In genomic region chr8:80058193-80058592, GRCm38 (mm10) we compare ENCODE assay signal across 8 mouse cellular contexts. TPM values are rescaled to one million over a fixed set of nuclear protein-coding genes. Genes with fewer than 3 reads are reported as not detected.
DNase-seq lines count a peak whose midpoint lies in the region; ATAC-seq and TF ChIP-seq lines count a peak whose summit lies in the region.

No protein-coding gene starts in this region.

- intact Hi-C loops in heart, postnatal 14 days (cut with DNase I), result no loop called here

- no peak overlapping the region for H3K9ac ChIP-seq in heart, postnatal 0 days (replicated peaks; ENCODE audit: low read depth, low read length)
- H3K9ac ChIP-seq in midbrain, embryonic 11.5 days (ENCODE audit: low read length), result peak overlapping the region; percentile 40; the same call in 1 of the 2 replicates

- H3K4me1 ChIP-seq in heart, postnatal 0 days (ENCODE audit: control insufficient read depth, insufficient read depth), result no peaks in the 10 kb centered on the region
- H3K4me1 ChIP-seq in hindbrain, embryonic 10.5 days (replicated peaks), result peaks cover 50% of the 10 kb centered on the region
- peaks cover 26% of the 10 kb centered on the region for H3K4me1 ChIP-seq in midbrain, embryonic 11.5 days (ENCODE audit: control insufficient read depth, insufficient read depth, low read length)

- H3K36me3 ChIP-seq in heart, postnatal 0 days (replicated peaks; ENCODE audit: control insufficient read depth, insufficient read depth, low read length), result no peaks in the 10 kb centered on the region
- H3K36me3 ChIP-seq in hindbrain, embryonic 10.5 days, result no peaks in the 10 kb centered on the region
- H3K36me3 ChIP-seq in midbrain, embryonic 11.5 days (ENCODE audit: control insufficient read depth, insufficient read depth, low read length), result no peaks in the 10 kb centered on the region

- no peak for ATAC-seq in heart, postnatal 0 days (ENCODE audit: insufficient read depth, low read depth)
- no peak; the same call in 1 of the 2 replicates for ATAC-seq in midbrain, embryonic 11.5 days (ENCODE audit: low FRiP score)
- ATAC-seq in erythroid progenitor cell, adult 5-6 weeks (replicated peaks; ENCODE audit: low FRiP score, poor library complexity, severe bottlenecking), result no peak

- no peak for DNase-seq in heart, postnatal 0 days (ENCODE audit: low spot score)
- no peak for DNase-seq in heart, postnatal 14 days
- peak; percentile 18 for DNase-seq in brain, adult 2 months (ENCODE audit: low read depth, low spot score)
- DNase-seq in hindbrain, embryonic 10.5 days (ENCODE audit: low spot score), result peak; percentile 28
- peak; percentile 90 for DNase-seq in midbrain, embryonic 11.5 days (ENCODE audit: low spot score, missing footprints)
- DNase-seq in adrenal gland, postnatal 14 days, result no peak
- DNase-seq in spleen, postnatal 10 days (ENCODE audit: low spot score in 2 of 2), result no peak

- no peaks in the 10 kb centered on the region for H3K9me3 ChIP-seq in heart, postnatal 0 days (replicated peaks; ENCODE audit: control insufficient read depth, low read length)
- no peaks in the 10 kb centered on the region for H3K9me3 ChIP-seq in hindbrain, embryonic 10.5 days
- H3K9me3 ChIP-seq in midbrain, embryonic 11.5 days (ENCODE audit: control insufficient read depth, low read length), result no peaks in the 10 kb centered on the region

- TF ChIP-seq EP300 in heart, postnatal 0 days (IDR thresholded peaks at IDR 0.05; ENCODE audit: low read depth), result no peak

- H3K27ac ChIP-seq in heart, postnatal 0 days (ENCODE audit: low read depth), result no peak overlapping the region
- peak overlapping the region; percentile 66 for H3K27ac ChIP-seq in hindbrain, embryonic 10.5 days
- H3K27ac ChIP-seq in midbrain, embryonic 11.5 days (ENCODE audit: low read depth, low read length), result no peak overlapping the region

- peak overlapping the region; percentile 48 for H3K4me3 ChIP-seq in heart, postnatal 0 days (ENCODE audit: low read depth, low read length)
- peak overlapping the region; percentile 64 for H3K4me3 ChIP-seq in hindbrain, embryonic 10.5 days
- peak overlapping the region; percentile 51 for H3K4me3 ChIP-seq in midbrain, embryonic 11.5 days (ENCODE audit: low read depth, low read length)

- peak overlapping the region; percentile 71 for H3K4me2 ChIP-seq in heart, postnatal 0 days (ENCODE audit: low read depth, low read length)
- H3K4me2 ChIP-seq in midbrain, embryonic 11.5 days, result peak overlapping the region; percentile 92

- TF ChIP-seq CTCF in heart, postnatal 0 days (IDR thresholded peaks at IDR 0.05; ENCODE audit: low read depth), result no peak

- H3K27me3 ChIP-seq in heart, postnatal 0 days (ENCODE audit: control insufficient read depth, insufficient read depth, low read length), result peaks cover 33% of the 10 kb centered on the region
- peaks cover 79% of the 10 kb centered on the region for H3K27me3 ChIP-seq in hindbrain, embryonic 10.5 days (ENCODE audit: insufficient read depth, poor library complexity, severe bottlenecking)
- peaks cover 20% of the 10 kb centered on the region for H3K27me3 ChIP-seq in midbrain, embryonic 11.5 days (ENCODE audit: control insufficient read depth, insufficient read depth, low read length)

- WGBS in heart, postnatal 0 days, result 1% methylated on average over 8 of the region's 12 CpGs
- 2% methylated on average over 8 of the region's 12 CpGs for WGBS in hindbrain, embryonic 10.5 days
- 2% methylated on average over 8 of the region's 12 CpGs for WGBS in midbrain, embryonic 11.5 days

RNA-seq across cellular contexts. Expression of gene Hhip, which starts 0.4 kb away (rescaled TPM):
- 0.08 and 0.39 TPM in 2 replicates for total RNA-seq in heart, postnatal 0 days (2014; rRNA removed; ENCODE audit: low replicate concordance)
- polyA plus RNA-seq in heart, postnatal 0 days (2015; fragmentation: Nextera tagmentation; extraction: Ambion mirVana), result 0.11 TPM in 2 replicates
- total RNA-seq in heart, postnatal 14 days (2021), result under 1 TPM; 0.12 to 0.17 TPM
- 2.9 and 3.1 TPM in 2 replicates for polyA plus RNA-seq in hindbrain, embryonic 10.5 days (2016; fragmentation: Nextera tagmentation; extraction: Ambion mirVana)
- 3.8 and 4.7 TPM in 2 replicates for polyA plus RNA-seq in midbrain, embryonic 11.5 days (2014; fragmentation: Nextera tagmentation; extraction: Ambion mirVana)
- total RNA-seq in adrenal gland, postnatal 14 days (2021), result 7.8 and 9.1 TPM in 2 replicates
- total RNA-seq in erythroid progenitor cell, adult 5-6 weeks (2015; ENCODE audit: low replicate concordance), result not detected in 2 replicates
- total RNA-seq in erythroid progenitor cell, adult 5-6 weeks (2017; ENCODE audit: low replicate concordance), result not detected in 2 replicates

Comparison
In these comparisons a context has a peak if more than half of its experiments do, and no peak if none do; other contexts are left out.
1. DNase-seq: peak in brain, adult 2 months (single experiment), hindbrain, embryonic 10.5 days (single experiment) and midbrain, embryonic 11.5 days (single experiment); none in heart, postnatal 0 days (single experiment), heart, postnatal 14 days (0 of 2), adrenal gland, postnatal 14 days (single experiment) and spleen, postnatal 10 days (0 of 2).
2. Peak in every context shown above with its lines, with median percentiles within 50 percentile points of each other: H3K4me3 ChIP-seq.